Mouse (Mus musculus): ENCODE results near the gene Cpped1. TPM values are rescaled to one million over a fixed set of nuclear protein-coding genes. Genes with fewer than 3 reads are reported as not detected.

Cpped1 gene
- total RNA-seq (2012; rRNA removed) = 13.6 and 14.6 TPM in 2 replicates
- 17.5 and 18.0 TPM in 2 replicates for total RNA-seq (2014; rRNA removed)
- 29.5 and 34.6 TPM in 2 replicates for polyA plus RNA-seq (2012; ENCODE audit: insufficient read length, low read depth)

DNA sequence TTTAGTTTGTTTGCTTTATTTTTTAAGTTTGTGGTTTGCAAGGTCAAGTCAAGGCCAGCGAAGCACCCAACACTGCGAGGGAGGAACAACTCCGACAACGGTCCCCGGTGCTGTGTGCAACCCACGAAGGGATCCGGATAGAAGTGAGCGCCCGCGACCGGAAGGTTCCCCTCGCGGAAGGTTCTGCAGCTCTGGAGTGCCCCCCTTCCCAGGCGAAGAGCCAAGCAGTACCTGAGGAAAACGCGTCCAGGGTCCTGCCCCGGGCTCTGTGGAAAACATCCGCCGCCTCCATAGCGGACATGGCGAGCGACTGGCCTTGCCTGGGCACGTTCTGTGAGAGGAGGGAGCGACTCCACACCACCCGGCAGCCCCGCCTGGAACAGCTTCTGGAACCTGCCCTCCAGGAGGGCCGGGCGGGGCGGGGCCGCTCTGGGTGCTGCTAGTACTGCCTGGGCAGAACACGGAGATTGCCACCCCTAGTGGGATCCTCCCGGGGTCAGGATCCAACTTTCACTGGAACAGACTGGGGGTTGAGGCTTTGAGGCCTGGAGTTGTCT lies at the start of gene Cpped1:
Gene Cpped1 (minus strand): TSS at position 411 of the 557 bp plus-strand sequence.
- peaks cover 2 to 20% of the 10 kb centered on the region in 2 experiments; a peak in 3 of 4 replicates for H3K4me1 ChIP-seq (ENCODE audit: control insufficient read depth in 1 of 2, insufficient read depth in 2 of 2)
- H3K27ac ChIP-seq (ENCODE audit: insufficient read depth, low read depth) = no peak within 1 kb of the TSS; the same call in 1 of the 2 replicates
- peak within 1 kb of the TSS; percentile 82 for H3K9ac ChIP-seq (ENCODE audit: insufficient read depth, low read depth)
- in situ Hi-C loops (cut with MboI; ENCODE audit: low pct_ligation_motif_present, low pct_unique_long_range_greater_than_20kb, low sequenced_read_pairs) (loop anchor here (25.0 kb wide), 1 partner anchor 447 kb away; no protein-coding TSS in a partner anchor), dilution Hi-C loops (cut with MboI; ENCODE audit: extremely low pct_ligation_motif_present, extremely low pct_unique_long_range_greater_than_20kb, low sequenced_read_pairs) (no loop called here)
- peaks cover 5% of the 10 kb centered on the region for H3K27me3 ChIP-seq (replicated peaks)
- peaks cover 0 to 20% of the 10 kb centered on the region in 2 experiments for H3K36me3 ChIP-seq (replicated peaks in 1 of 2; ENCODE audit: control insufficient read depth in 1 of 2, insufficient read depth in 1 of 2, low read length in 1 of 2)
- H3K9me3 ChIP-seq (replicated peaks; ENCODE audit: low read length) = no peaks in the 10 kb centered on the region
- H3K4me2 ChIP-seq (ENCODE audit: insufficient read depth, low read depth, poor library complexity, severe bottlenecking) = peak within 1 kb of the TSS; percentile 80
- TF ChIP-seq CHD1 (IDR thresholded peaks at IDR 0.05; ENCODE audit: low read depth, low read length) (no peak), USF2 (conservative IDR thresholded peaks at IDR 0.05; ENCODE audit: low read depth, low read length) (no peak), MEF2A (IDR thresholded peaks at IDR 0.05; ENCODE audit: borderline replicate concordance, low read depth, low read length) (peak; percentile 78), POLR2AphosphoS2 (IDR thresholded peaks at IDR 0.05; ENCODE audit: low read depth, low read length) (peak; percentile 68; the same call in 1 of the 2 replicates), TCF12 (IDR thresholded peaks at IDR 0.05; ENCODE audit: low read depth, low read length) (peak; percentile 95), HCFC1 (IDR thresholded peaks at IDR 0.05; ENCODE audit: low read depth, low read length) (peak; percentile 88), ETS1 (conservative IDR thresholded peaks at IDR 0.05; ENCODE audit: low read depth, low read length) (peak; percentile 11), SIN3A (IDR thresholded peaks at IDR 0.05; ENCODE audit: low read length) (peak; percentile 94), POLR2A (IDR thresholded peaks at IDR 0.05; ENCODE audit: low read depth, low read length) (peak; percentile 89), MAX (IDR thresholded peaks at IDR 0.05; ENCODE audit: low read length) (0 out of 2 replicates have a peak, but pooled peaks have one; percentile 27), UBTF (IDR thresholded peaks at IDR 0.05; ENCODE audit: low read depth, low read length) (peak; percentile 93), CHD2 (IDR thresholded peaks at IDR 0.05; ENCODE audit: low read length) (peak; percentile 43; the same call in 1 of the 2 replicates), USF1 (IDR thresholded peaks at IDR 0.05; ENCODE audit: low read depth, low read length) (no peak), ELF1 (IDR thresholded peaks at IDR 0.05; ENCODE audit: low read depth, low read length) (peak; percentile 73), IRF4 (IDR thresholded peaks at IDR 0.05; ENCODE audit: low read depth, low read length) (peak; percentile 65), JUND (conservative IDR thresholded peaks at IDR 0.05; ENCODE audit: low read depth, low read length) (no peak), MAZ (IDR thresholded peaks at IDR 0.05; ENCODE audit: low read depth, low read length) (peak; percentile 97), E2F4 (IDR thresholded peaks at IDR 0.05; ENCODE audit: insufficient replicate concordance, low read depth, low read length) (no peak), NELFE (IDR thresholded peaks at IDR 0.05; ENCODE audit: low read depth, low read length) (peak; percentile 87), JUN (IDR thresholded peaks at IDR 0.05; ENCODE audit: insufficient read depth, low read depth, low read length) (no peak), TBP (conservative IDR thresholded peaks at IDR 0.05; ENCODE audit: low read depth, low read length) (peak; percentile 86), MXI1 (IDR thresholded peaks at IDR 0.05; ENCODE audit: low read depth, low read length) (peak; percentile 86), ZMIZ1 (IDR thresholded peaks at IDR 0.05; ENCODE audit: low read depth, low read length) (peak; percentile 82), MAFK (IDR thresholded peaks at IDR 0.05; ENCODE audit: insufficient replicate concordance, low read length) (no peak), KAT2A (IDR thresholded peaks at IDR 0.05; ENCODE audit: insufficient replicate concordance, low read length) (peak; percentile 63; the same call in 1 of the 2 replicates), BHLHE40 (IDR thresholded peaks at IDR 0.05; ENCODE audit: low read depth, low read length) (peak; percentile 67)
- H3K79me2 ChIP-seq (replicated peaks; ENCODE audit: control insufficient read depth, extremely low read depth, insufficient read depth, poor library complexity, severe bottlenecking) = peaks cover 7% of the 10 kb centered on the region
- peak within 1 kb of the TSS; percentile 74 to 95 (median 84) for H3K4me3 ChIP-seq (replicated peaks in 1 of 3; ENCODE audit: low read depth in 2 of 3, low read length in 2 of 3, poor library complexity in 1 of 3)
- peak; percentile 89 for DNase-seq (ENCODE audit: extremely low read depth)

Data from CH12.LX (cell line).